Mouse (Mus musculus) stomach, embryonic 14.5 days (tissue): ENCODE measurements around the gene H2-T3. TPM values are rescaled to one million over a fixed set of nuclear protein-coding genes. Genes with fewer than 3 reads are reported as not detected.
A peak's percentile ranks its signal among the peaks of the same experiment; 100 is the strongest.
"Not testable (repeated sequence)": the region's sequence is repeated elsewhere in the genome, so short reads cannot be mapped to it uniquely, and the experiment has no call there.

Source experiments
- ATAC-seq: fragments of 200-750 bp; cut with Nextera tagmentation; 2 replicates; pipeline ENCODE4 v1.8.0; 2017; ENCODE audit warnings: low read depth, moderate TSS enrichment; ENCODE audit not compliant: insufficient number of reproducible peaks, insufficient read depth, low FRiP score
- H3K27ac ChIP-seq: fragments of 300-500 bp; sonication (generic); 2 replicates; pipeline ENCODE4 v1.5.1; 2014; ENCODE audit warnings: mild to moderate bottlenecking, low read length, moderate library complexity, mixed read lengths
- H3K27me3 ChIP-seq: fragments of 300-500 bp; sonication (generic); 2 replicates; pipeline ENCODE4 v1.6.1; 2014; ENCODE audit warnings: low read length, control low read depth, mixed read lengths; ENCODE audit not compliant: control insufficient read depth, insufficient read depth
- H3K36me3 ChIP-seq: fragments of 300-500 bp; sonication (generic); 2 replicates; pipeline ENCODE4 v1.6.1; 2014; ENCODE audit warnings: mild to moderate bottlenecking, control low read depth, low read length, moderate library complexity, mixed read lengths; ENCODE audit not compliant: control insufficient read depth, insufficient read depth
- H3K4me1 ChIP-seq: fragments of 300-500 bp; sonication (generic); 2 replicates; pipeline ENCODE4 v1.6.1; 2014; ENCODE audit warnings: low read length, control low read depth, mixed read lengths; ENCODE audit not compliant: control insufficient read depth, insufficient read depth
- H3K4me2 ChIP-seq: fragments of 300-500 bp; sonication (generic); replicated peaks from 2 replicates; pipeline ENCODE4 v1.6.1; 2014; ENCODE audit warnings: low read depth, low read length, control low read depth
- H3K4me3 ChIP-seq: fragments of 300-500 bp; sonication (generic); 2 replicates; pipeline ENCODE4 v1.5.1; 2014; ENCODE audit warnings: low read depth, low read length, control low read depth
- H3K9ac ChIP-seq: fragments of 300-500 bp; sonication (generic); replicated peaks from 2 replicates; pipeline ENCODE4 v1.6.1; 2014; ENCODE audit warnings: low read depth, mild to moderate bottlenecking, control low read depth, low read length, moderate library complexity, mixed read lengths
- H3K9me3 ChIP-seq: fragments of 300-500 bp; sonication (generic); 2 replicates; pipeline ENCODE4 v1.6.1; 2016; ENCODE audit warnings: low read depth, low read length, control low read depth; ENCODE audit not compliant: control insufficient read depth
- WGBS: fragments of 180-500 bp; shearing (Covaris S2); extraction: QIAGEN DNeasy Blood & Tissue Kit; methylation state at CpG from one replicate; pipeline ENCODE4 v1.1.7; 2014; 5-methylcytosine and 5-hydroxymethylcytosine counted together
- polyA plus RNA-seq: library from polyadenylated mRNA; unstranded; fragments of >200 nt; fragmentation: Nextera tagmentation; extraction: Ambion mirVana; gene quantifications from 2 replicates; pipeline ENCODE4 v1.2.1, GENCODE M21; 2014

The H2-T3 gene
- polyA plus RNA-seq, 1 experiment from 2014 or later: not detected

- no peaks in the 10 kb centered on the region for H3K36me3 ChIP-seq
- WGBS: 29% methylated on average over 1 of the region's 1 CpGs
- no peaks in the 10 kb centered on the region for H3K4me1 ChIP-seq
- no peak for ATAC-seq
- H3K9me3 ChIP-seq: no peaks in the 10 kb centered on the region
- no peak overlapping the region for H3K4me2 ChIP-seq
- H3K27me3 ChIP-seq: peaks cover 9% of the 10 kb centered on the region; the same call in 1 of the 2 replicates
- H3K27ac ChIP-seq: no peak overlapping the region
- no peak overlapping the region for H3K4me3 ChIP-seq
- H3K9ac ChIP-seq: no peak overlapping the region
These were observed 19.7 kb downstream of the H2-T3 start for GRCm38 (mm10) chr17:36170287-36170814.

GRCm38 (mm10) chr17:36169753-36170152 is 20.3 kb downstream of the H2-T3 start:
- no peaks in the 10 kb centered on the region for H3K9me3 ChIP-seq
- no peak overlapping the region for H3K4me2 ChIP-seq
- H3K4me3 ChIP-seq: no peak overlapping the region
- H3K27ac ChIP-seq: no peak overlapping the region
- no peaks in the 10 kb centered on the region for H3K36me3 ChIP-seq
- no peak overlapping the region for H3K9ac ChIP-seq
- no peaks in the 10 kb centered on the region for H3K4me1 ChIP-seq
- peaks cover 15% of the 10 kb centered on the region; the same call in 1 of the 2 replicates for H3K27me3 ChIP-seq
- no peak for ATAC-seq

DNA sequence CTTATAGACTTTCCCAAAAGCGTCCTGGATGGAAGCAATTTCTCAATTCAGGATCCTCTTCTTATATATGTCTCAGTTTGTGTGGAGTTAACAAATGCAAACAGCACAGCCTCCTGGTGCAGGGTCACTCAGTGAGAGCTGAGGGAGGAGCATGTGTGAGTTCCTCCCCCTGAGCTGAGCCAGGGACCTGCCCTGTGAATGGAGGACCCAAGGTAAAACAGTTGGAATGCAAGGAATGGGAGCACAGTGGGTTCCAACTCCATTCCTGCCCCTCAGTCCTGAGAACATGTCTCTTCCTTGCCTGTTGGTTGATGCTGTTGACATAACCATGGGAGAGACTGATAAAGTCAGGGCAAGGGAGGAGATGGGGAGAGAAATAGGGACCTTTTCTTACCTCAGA is 21.0 kb downstream of the H2-T3 start:
- not testable (repeated sequence) for H3K36me3 ChIP-seq, H3K9me3 ChIP-seq, H3K27ac ChIP-seq, ATAC-seq, H3K4me1 ChIP-seq, H3K4me3 ChIP-seq, H3K4me2 ChIP-seq, H3K9ac ChIP-seq
- no CpG with 5 or more reads among the region's 1 CpGs for WGBS
- peaks cover 20% of the 10 kb centered on the region; the same call in 1 of the 2 replicates for H3K27me3 ChIP-seq

GRCm38 (mm10) chr17:36168039-36168652 is 21.9 kb downstream of the H2-T3 start, which contains the start of gene Gm8909:
Gm8909 (minus strand) TSS chr17:36168537.
- Histone ChIP-seq H3K4me1 (no peaks in the 10 kb centered on the region), H3K9me3 (no peaks in the 10 kb centered on the region), H3K4me2 (peak within 1 kb of the TSS; percentile 37), H3K4me3 (peak within 1 kb of the TSS; percentile 30), H3K9ac (no peak within 1 kb of the TSS), H3K27me3 (peaks cover 22% of the 10 kb centered on the region; the same call in 1 of the 2 replicates), H3K27ac (no peak within 1 kb of the TSS), H3K36me3 (no peaks in the 10 kb centered on the region)
- ATAC-seq: no peak
- WGBS: 1% methylated on average over 63 of the region's 63 CpGs

DNA sequence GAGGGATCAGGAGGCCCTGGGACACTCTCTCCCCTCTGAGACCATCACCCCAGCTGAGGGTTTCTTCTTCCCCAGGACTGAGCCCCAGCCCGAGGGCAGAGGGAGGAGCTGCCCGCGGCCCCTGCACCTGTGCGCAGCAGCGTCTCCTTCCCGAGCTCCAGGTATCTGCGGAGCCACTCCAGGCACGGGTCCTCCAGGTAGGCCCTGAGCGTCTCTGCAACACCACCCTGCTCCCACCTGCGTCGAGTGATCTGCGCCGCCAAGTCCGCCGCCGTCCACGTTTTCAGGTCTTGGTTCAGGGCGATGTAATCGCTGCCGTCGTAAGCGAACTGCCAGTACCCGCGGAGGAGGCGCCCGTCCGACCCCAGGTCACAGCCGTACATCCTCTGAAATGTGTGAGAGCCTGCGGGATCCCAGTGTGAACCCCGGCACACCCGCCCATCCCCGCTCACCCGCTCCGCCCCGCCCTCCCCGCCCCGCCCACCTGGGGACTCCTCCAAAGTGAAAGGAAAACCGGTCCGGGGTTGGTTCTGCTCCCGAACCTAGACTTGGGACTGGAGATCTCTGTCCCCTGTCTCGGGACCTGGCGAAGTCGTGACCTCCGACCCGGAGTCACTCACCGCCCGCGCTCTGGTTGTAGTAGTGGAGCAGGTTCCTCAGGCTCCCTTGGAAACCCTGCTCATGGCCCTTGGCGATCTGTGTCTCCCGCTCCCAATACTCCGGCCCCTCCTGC is 22.6 kb downstream of the H2-T3 start:
- no peak overlapping the region for H3K9ac ChIP-seq
- H3K27ac ChIP-seq: no peak overlapping the region
- no peaks in the 10 kb centered on the region for H3K4me1 ChIP-seq
- H3K4me3 ChIP-seq: peak overlapping the region; percentile 30
- H3K27me3 ChIP-seq: peaks cover 22% of the 10 kb centered on the region; the same call in 1 of the 2 replicates
- H3K4me2 ChIP-seq: peak overlapping the region; percentile 37
- H3K36me3 ChIP-seq: no peaks in the 10 kb centered on the region
- 2% methylated on average over 51 of the region's 51 CpGs for WGBS
- no peak for ATAC-seq
- H3K9me3 ChIP-seq: no peaks in the 10 kb centered on the region

DNA sequence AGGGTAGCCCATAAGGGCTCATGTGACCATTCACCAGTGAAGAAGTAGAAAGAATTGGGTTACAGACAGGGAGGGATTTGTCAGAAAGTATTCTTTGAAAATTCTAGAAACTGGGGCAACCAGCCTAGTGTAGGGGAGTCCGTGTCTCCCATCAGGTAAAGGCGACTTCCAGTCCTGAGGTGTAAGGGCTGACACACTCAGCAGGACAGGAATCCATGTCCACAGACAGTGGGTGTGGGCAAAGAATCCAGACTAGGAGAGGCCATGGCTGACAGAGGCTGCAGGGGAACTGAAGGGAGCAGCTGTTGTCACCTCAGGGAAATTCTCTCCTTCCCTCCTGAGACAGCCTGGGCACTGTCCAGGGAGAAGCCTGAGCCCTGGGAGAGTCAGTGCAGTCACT is 23.2 kb downstream of the H2-T3 start:
- not testable (repeated sequence) for H3K4me1 ChIP-seq, H3K4me3 ChIP-seq, H3K9ac ChIP-seq, H3K36me3 ChIP-seq, ATAC-seq, H3K9me3 ChIP-seq, H3K4me2 ChIP-seq, H3K27ac ChIP-seq
- peaks cover 26% of the 10 kb centered on the region for H3K27me3 ChIP-seq
- WGBS: 33% methylated on average over 2 of the region's 2 CpGs

DNA sequence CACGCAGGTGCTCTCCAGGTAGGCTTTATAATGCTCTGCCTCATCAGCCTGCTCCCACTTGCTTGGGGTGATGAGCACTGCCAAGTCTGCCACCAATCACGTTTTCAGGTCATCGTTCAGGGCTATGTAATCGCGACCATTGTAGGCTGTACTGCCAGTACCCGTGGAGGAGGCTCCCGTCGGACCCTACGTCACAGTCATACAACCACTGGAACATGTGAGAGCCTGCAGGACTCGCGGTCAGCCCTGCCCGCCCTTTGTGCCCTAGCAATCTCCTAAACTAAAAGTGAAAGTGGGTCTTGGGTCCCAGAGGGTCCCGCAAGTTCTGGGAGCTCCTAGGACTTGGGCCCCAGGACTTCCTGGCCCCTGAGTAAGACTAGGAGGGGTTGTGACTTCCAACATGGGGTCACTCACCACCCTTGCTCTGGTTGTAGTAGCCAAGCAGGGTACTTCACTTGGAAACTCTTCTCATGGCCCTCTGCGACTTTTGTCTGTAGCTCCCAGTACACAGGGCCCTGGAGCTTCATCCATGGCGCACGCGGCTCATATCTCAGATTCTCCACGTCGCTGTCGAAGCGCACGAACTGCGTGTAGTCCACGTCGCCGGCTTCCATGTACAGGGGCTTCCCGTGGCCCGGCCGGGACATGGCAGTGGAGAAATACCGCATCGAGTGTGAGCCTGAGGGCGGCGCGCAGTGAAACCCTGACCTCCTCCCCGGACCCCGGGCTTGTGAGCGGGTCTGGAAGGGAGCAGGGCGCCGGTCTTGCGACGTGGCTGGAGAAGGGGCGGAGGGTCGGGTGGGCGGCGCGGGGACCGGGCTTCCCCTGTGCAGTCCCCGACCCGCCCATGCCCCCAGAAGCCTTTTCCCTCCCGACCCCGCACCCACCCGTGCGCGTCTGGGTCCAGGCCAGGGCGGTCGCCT is 28.7 kb downstream of the H2-T3 start:
- H3K9ac ChIP-seq: no peak overlapping the region

DNA sequence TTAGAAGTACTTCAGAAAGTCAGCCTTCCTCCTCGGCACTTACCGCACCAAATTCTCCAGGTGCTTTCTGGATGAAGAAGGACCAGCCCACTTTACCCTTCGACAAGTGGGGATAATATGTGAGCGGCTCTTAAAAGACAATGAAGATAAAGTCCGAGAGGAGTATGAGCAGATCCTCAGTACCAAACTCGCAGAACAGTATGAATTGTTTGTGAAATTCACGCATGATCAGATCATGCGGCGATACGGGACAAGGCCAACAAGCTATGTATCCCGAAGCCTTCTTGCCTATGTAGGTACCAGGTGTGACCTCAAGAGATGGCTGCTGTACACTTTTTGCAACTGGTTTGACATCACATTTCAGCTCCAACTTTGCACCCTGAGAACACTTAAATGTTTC is 31.8 kb downstream of the H2-T3 start:
- not testable (repeated sequence) for H3K27ac ChIP-seq, H3K36me3 ChIP-seq, ATAC-seq, H3K4me1 ChIP-seq, H3K9ac ChIP-seq, H3K9me3 ChIP-seq
- 10% methylated on average over 11 of the region's 11 CpGs for WGBS
- Histone ChIP-seq H3K4me3 (peak overlapping the region; percentile 27; the same call in 1 of the 2 replicates), H3K27me3 (peaks cover 17% of the 10 kb centered on the region; the same call in 1 of the 2 replicates), H3K4me2 (peak overlapping the region; percentile 46)

More for the DNA sequence above, 28.7 kb downstream of the H2-T3 start:
- WGBS: 3% methylated on average over 56 of the region's 56 CpGs
- ATAC-seq: no peak
- peak overlapping the region; percentile 12; the same call in 1 of the 2 replicates for H3K4me3 ChIP-seq
- H3K4me2 ChIP-seq: peak overlapping the region; percentile 36
- no peaks in the 10 kb centered on the region for H3K4me1 ChIP-seq
- H3K27ac ChIP-seq: no peak overlapping the region
- H3K9me3 ChIP-seq: no peaks in the 10 kb centered on the region
- no peaks in the 10 kb centered on the region for H3K36me3 ChIP-seq
- H3K27me3 ChIP-seq: peaks cover 30% of the 10 kb centered on the region
